Mouse (Mus musculus): ENCODE data around the gene Tbc1d8. TPM values are rescaled to one million over a fixed set of nuclear protein-coding genes. Genes with fewer than 3 reads are reported as not detected.

Gene Tbc1d8
- total and polyA plus RNA-seq, 3 experiments: 5.2 to 6.3 (median 6.1) TPM

- H3K36me3 ChIP-seq (ENCODE audit: control insufficient read depth, insufficient read depth, low read length): no peaks in the 10 kb centered on the region
Observed at GRCm38 (mm10) chr1:39389338-39389737, 89.2 kb downstream of the Tbc1d8 start.

GRCm38 (mm10) chr1:39388163-39388562 is 90.4 kb downstream of the Tbc1d8 start:
- Histone ChIP-seq H3K79me2 (replicated peaks; ENCODE audit: control insufficient read depth, insufficient read depth, low read length) (no peaks in the 10 kb centered on the region), H3K4me1 (ENCODE audit: control insufficient read depth, insufficient read depth, low read length) (no peaks in the 10 kb centered on the region), H3K36me3 (ENCODE audit: control insufficient read depth, insufficient read depth, low read length) (no peaks in the 10 kb centered on the region), H3K9ac (ENCODE audit: low read depth, low read length) (no peak overlapping the region), H3K27ac (no peak overlapping the region), H3K4me3 (no peak overlapping the region), H3K27me3 (ENCODE audit: control insufficient read depth, insufficient read depth, low read length) (no peaks in the 10 kb centered on the region)
- 89% methylated on average over 2 of the region's 2 CpGs for WGBS
- DNase-seq: no peak
- TF ChIP-seq CTCF (IDR thresholded peaks at IDR 0.05): no peak
- TF ChIP-seq POLR2A (IDR thresholded peaks at IDR 0.05; ENCODE audit: insufficient read depth, low read depth, low read length): no peak
- TF ChIP-seq EP300 (IDR thresholded peaks at IDR 0.05; ENCODE audit: insufficient read depth, low read depth, low read length): no peak
- intact Hi-C loops (cut with DNase I): no loop called here

More at GRCm38 (mm10) chr1:39389338-39389737, 89.2 kb downstream of the Tbc1d8 start:
- Histone ChIP-seq H3K4me3 (no peak overlapping the region), H3K27me3 (ENCODE audit: control insufficient read depth, insufficient read depth, low read length) (no peaks in the 10 kb centered on the region), H3K27ac (no peak overlapping the region), H3K79me2 (replicated peaks; ENCODE audit: control insufficient read depth, insufficient read depth, low read length) (no peaks in the 10 kb centered on the region), H3K9ac (ENCODE audit: low read depth, low read length) (no peak overlapping the region), H3K4me1 (ENCODE audit: control insufficient read depth, insufficient read depth, low read length) (peaks cover 2% of the 10 kb centered on the region; the same call in 1 of the 2 replicates)
- WGBS: 68% methylated on average over 11 of the region's 11 CpGs
- intact Hi-C loops (cut with DNase I): no loop called here
- DNase-seq: no peak
- no peak for TF ChIP-seq CTCF (IDR thresholded peaks at IDR 0.05)

GRCm38 (mm10) chr1:39387497-39387896 is 91.1 kb downstream of the Tbc1d8 start:
- intact Hi-C loops (cut with DNase I): no loop called here
- Histone ChIP-seq H3K79me2 (replicated peaks; ENCODE audit: control insufficient read depth, insufficient read depth, low read length) (no peaks in the 10 kb centered on the region), H3K9ac (ENCODE audit: low read depth, low read length) (no peak overlapping the region), H3K4me1 (ENCODE audit: control insufficient read depth, insufficient read depth, low read length) (no peaks in the 10 kb centered on the region), H3K27me3 (ENCODE audit: control insufficient read depth, insufficient read depth, low read length) (no peaks in the 10 kb centered on the region), H3K36me3 (ENCODE audit: control insufficient read depth, insufficient read depth, low read length) (no peaks in the 10 kb centered on the region), H3K4me3 (no peak overlapping the region), H3K27ac (no peak overlapping the region)
- DNase-seq: peak; percentile 39 to 65
- 63% methylated on average over 4 of the region's 4 CpGs for WGBS
- TF ChIP-seq POLR2A (IDR thresholded peaks at IDR 0.05; ENCODE audit: insufficient read depth, low read depth, low read length): no peak
- TF ChIP-seq EP300 (IDR thresholded peaks at IDR 0.05; ENCODE audit: insufficient read depth, low read depth, low read length): no peak
- no peak for TF ChIP-seq CTCF (IDR thresholded peaks at IDR 0.05)

- TF ChIP-seq CTCF (IDR thresholded peaks at IDR 0.05): no peak
- no peak for TF ChIP-seq EP300 (IDR thresholded peaks at IDR 0.05; ENCODE audit: insufficient read depth, low read depth, low read length)
- no peak for TF ChIP-seq POLR2A (IDR thresholded peaks at IDR 0.05; ENCODE audit: insufficient read depth, low read depth, low read length)
- Histone ChIP-seq H3K4me1 (ENCODE audit: control insufficient read depth, insufficient read depth, low read length) (no peaks in the 10 kb centered on the region), H3K27me3 (ENCODE audit: control insufficient read depth, insufficient read depth, low read length) (no peaks in the 10 kb centered on the region), H3K79me2 (replicated peaks; ENCODE audit: control insufficient read depth, insufficient read depth, low read length) (no peaks in the 10 kb centered on the region), H3K9ac (ENCODE audit: low read depth, low read length) (no peak overlapping the region), H3K27ac (no peak overlapping the region), H3K4me3 (no peak overlapping the region), H3K36me3 (ENCODE audit: control insufficient read depth, insufficient read depth, low read length) (no peaks in the 10 kb centered on the region)
- DNase-seq: no peak
- intact Hi-C loops (cut with DNase I): no loop called here
- WGBS: 72% methylated on average over 3 of the region's 3 CpGs
Observed at GRCm38 (mm10) chr1:39386456-39386855, 92.1 kb downstream of the Tbc1d8 start.

GRCm38 (mm10) chr1:39384914-39385313 is 93.6 kb downstream of the Tbc1d8 start:
- Histone ChIP-seq H3K27me3 (ENCODE audit: control insufficient read depth, insufficient read depth, low read length) (no peaks in the 10 kb centered on the region), H3K36me3 (ENCODE audit: control insufficient read depth, insufficient read depth, low read length) (no peaks in the 10 kb centered on the region), H3K27ac (no peak overlapping the region), H3K4me3 (no peak overlapping the region), H3K79me2 (replicated peaks; ENCODE audit: control insufficient read depth, insufficient read depth, low read length) (no peaks in the 10 kb centered on the region), H3K4me1 (ENCODE audit: control insufficient read depth, insufficient read depth, low read length) (no peaks in the 10 kb centered on the region), H3K9ac (ENCODE audit: low read depth, low read length) (no peak overlapping the region)
- intact Hi-C loops (cut with DNase I): no loop called here
- DNase-seq: no peak
- TF ChIP-seq EP300 (IDR thresholded peaks at IDR 0.05; ENCODE audit: insufficient read depth, low read depth, low read length) (no peak), POLR2A (IDR thresholded peaks at IDR 0.05; ENCODE audit: insufficient read depth, low read depth, low read length) (no peak), CTCF (IDR thresholded peaks at IDR 0.05) (no peak)
- 56% methylated on average over 9 of the region's 9 CpGs for WGBS

- intact Hi-C loops (cut with DNase I): no loop called here
- Histone ChIP-seq H3K9ac (ENCODE audit: low read depth, low read length) (no peak overlapping the region), H3K27ac (no peak overlapping the region), H3K27me3 (ENCODE audit: control insufficient read depth, insufficient read depth, low read length) (no peaks in the 10 kb centered on the region), H3K79me2 (replicated peaks; ENCODE audit: control insufficient read depth, insufficient read depth, low read length) (no peaks in the 10 kb centered on the region), H3K36me3 (ENCODE audit: control insufficient read depth, insufficient read depth, low read length) (no peaks in the 10 kb centered on the region), H3K4me3 (no peak overlapping the region), H3K4me1 (ENCODE audit: control insufficient read depth, insufficient read depth, low read length) (no peaks in the 10 kb centered on the region)
- TF ChIP-seq EP300 (IDR thresholded peaks at IDR 0.05; ENCODE audit: insufficient read depth, low read depth, low read length) (no peak), CTCF (IDR thresholded peaks at IDR 0.05) (no peak)
- 86% methylated on average over 9 of the region's 9 CpGs for WGBS
- DNase-seq: no peak
Observed at GRCm38 (mm10) chr1:39381017-39381416, 97.5 kb downstream of the Tbc1d8 start.

Data from heart, adult 2 months (tissue).